ENCODE assay signal across 15 mouse cellular contexts in genomic region chr1:91607141-91607540, GRCm38 (mm10).
"Had no signal": no experiment of that assay in that cellular context is flagged by ENCODE, and none has a peak within 500 bp of the region (broad histone marks: within the 10 kb centered on the region; RNA-seq: fewer than 3 reads in every experiment).

No protein-coding gene starts in this region.

- H3K27me3 ChIP-seq: lung, embryonic 15.5 days; midbrain, embryonic 15.5 days; neural tube, embryonic 12.5 days; stomach, embryonic 15.5 days had no signal

- H3K27ac ChIP-seq: lung, embryonic 15.5 days; macrophage; midbrain, embryonic 13.5 days; midbrain, embryonic 15.5 days; neural tube, embryonic 12.5 days; stomach, embryonic 15.5 days; stomach, postnatal 0 days had no signal

- H3K4me3 ChIP-seq: lung, embryonic 15.5 days; megakaryocyte, embryonic 14.5 days; midbrain, embryonic 13.5 days; midbrain, embryonic 15.5 days; neural tube, embryonic 12.5 days; stomach, embryonic 15.5 days had no signal

- ATAC-seq: lung, postnatal 0 days; midbrain, embryonic 13.5 days; midbrain, embryonic 15.5 days had no signal

- H3K4me1 ChIP-seq: megakaryocyte, embryonic 14.5 days had no signal

- H3K9me3 ChIP-seq: lung, embryonic 15.5 days; megakaryocyte, embryonic 14.5 days; midbrain, embryonic 13.5 days; midbrain, embryonic 15.5 days; neural tube, embryonic 12.5 days; stomach, embryonic 15.5 days had no signal

- H3K36me3 ChIP-seq: lung, embryonic 15.5 days; midbrain, embryonic 13.5 days; midbrain, embryonic 15.5 days; neural tube, embryonic 12.5 days; stomach, embryonic 15.5 days had no signal

- DNase-seq: lung, adult 2 months; lung, postnatal 14 days; lung, postnatal 36 days; right cerebral cortex, postnatal 14 days; thymus, adult 2 months; thymus, postnatal 25 days had no signal
